Mouse (Mus musculus) heart, adult 18-20 months (tissue): ENCODE data around the gene Kif21b. TPM values are rescaled to one million over a fixed set of nuclear protein-coding genes. Genes with fewer than 3 reads are reported as not detected.

Source experiments
- DNase-seq, 2 experiments: peaks; one replicate each; pipeline ENCODE4 v3.0.0; 2021 to 2022; ENCODE audit warnings: mixed read lengths in 1 of 2
- total RNA-seq, 2 experiments: library from RNA; stranded (reverse); gene quantifications; 2 replicates each; pipeline ENCODE4 v1.2.3; 2021

Gene Kif21b
- total RNA-seq, 2 experiments from 2014 or later = 0.77 to 2.6 TPM

- no peak for DNase-seq
These were observed 2.1 kb upstream of the Kif21b start for GRCm38 (mm10) chr1:136128944-136129589.

GRCm38 (mm10) chr1:136130107-136130506, 1.1 kb upstream of the Kif21b start:
- no peak for DNase-seq

GRCm38 (mm10) chr1:136131603-136132291, 558 bp downstream of the Kif21b start:
- peak in 1 of 2 experiments; percentile 35 for DNase-seq

GRCm38 (mm10) chr1:136132386-136133201, 1.4 kb downstream of the Kif21b start:
- no peak for DNase-seq

- peak in 1 of 2 experiments; percentile 50 for DNase-seq
These were observed 2.5 kb downstream of the Kif21b start for GRCm38 (mm10) chr1:136133570-136134240.

- DNase-seq = no peak
These were observed 3.4 kb downstream of the Kif21b start for GRCm38 (mm10) chr1:136134547-136134946.

GRCm38 (mm10) chr1:136135046-136135445, 3.9 kb downstream of the Kif21b start:
- DNase-seq = peak in 1 of 2 experiments; percentile 81

- no peak for DNase-seq
These were observed 4.7 kb downstream of the Kif21b start for GRCm38 (mm10) chr1:136135777-136136444.

GRCm38 (mm10) chr1:136136547-136136946, 5.4 kb downstream of the Kif21b start:
- DNase-seq = peak in 1 of 2 experiments; percentile 42

- peak in 1 of 2 experiments; percentile 39 for DNase-seq
These were observed 5.9 kb downstream of the Kif21b start for GRCm38 (mm10) chr1:136137071-136137531.

- DNase-seq = peak in 1 of 2 experiments; percentile 47
These were observed 6.4 kb downstream of the Kif21b start for GRCm38 (mm10) chr1:136137575-136137974.

GRCm38 (mm10) chr1:136138191-136138830, 7.1 kb downstream of the Kif21b start:
- DNase-seq = no peak

- DNase-seq = peak; percentile 70 to 82
These were observed 8.9 kb downstream of the Kif21b start for GRCm38 (mm10) chr1:136139990-136140640.

- peak in 1 of 2 experiments; percentile 67 for DNase-seq
These were observed 10.2 kb downstream of the Kif21b start for GRCm38 (mm10) chr1:136141176-136141950.

- no peak for DNase-seq
These were observed 11.1 kb downstream of the Kif21b start for GRCm38 (mm10) chr1:136142336-136142735.

- no peak for DNase-seq
These were observed 12.3 kb downstream of the Kif21b start for GRCm38 (mm10) chr1:136143514-136143913.

- DNase-seq = no peak
These were observed 18.5 kb downstream of the Kif21b start for GRCm38 (mm10) chr1:136149702-136150101.

- no peak for DNase-seq
These were observed 20.2 kb downstream of the Kif21b start for GRCm38 (mm10) chr1:136151371-136151770.

- DNase-seq = no peak
These were observed 25.1 kb downstream of the Kif21b start for GRCm38 (mm10) chr1:136156304-136156703.

GRCm38 (mm10) chr1:136156951-136157350, 25.8 kb downstream of the Kif21b start:
- DNase-seq = no peak
